12 mouse cellular contexts compared by ENCODE assay signal in the genomic region with DNA sequence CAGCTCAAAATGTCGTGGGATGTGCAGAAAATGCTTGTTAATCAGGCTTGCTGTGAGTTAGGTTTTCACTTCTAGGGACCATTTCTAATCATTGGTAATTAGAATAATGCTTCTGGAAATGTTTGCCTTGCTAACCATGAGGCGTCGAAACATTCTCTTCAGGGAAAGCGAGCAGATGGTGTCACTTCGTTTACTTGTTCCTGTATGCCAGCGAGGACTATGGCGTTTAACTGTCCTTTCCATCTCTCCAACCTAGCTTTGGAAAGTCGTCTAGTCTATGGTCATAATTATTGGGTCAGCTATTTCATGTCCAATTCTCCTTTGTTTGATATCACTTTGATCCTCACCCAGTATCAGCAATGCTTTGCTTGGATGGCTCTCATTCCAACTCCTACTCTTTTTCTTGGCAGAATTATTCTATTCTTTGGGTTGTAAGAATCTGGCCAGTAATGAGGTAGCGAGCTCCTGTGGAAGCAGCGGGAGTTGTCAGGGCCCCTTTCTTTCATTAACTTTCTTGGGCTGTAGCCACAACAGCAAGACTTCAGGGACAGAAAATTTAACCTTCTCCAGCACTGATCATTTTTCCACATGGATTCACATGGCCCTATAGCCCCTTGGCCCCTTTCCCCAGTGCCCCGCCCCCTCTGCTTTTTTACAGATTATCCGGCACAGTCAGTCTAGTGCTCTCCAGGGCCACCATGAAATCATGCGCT.
A peak's percentile ranks its signal among the peaks of the same experiment; 100 is the strongest.
DNase-seq lines count a peak whose midpoint lies in the region; ATAC-seq and TF ChIP-seq lines count a peak whose summit lies in the region.
"Had no signal": no experiment of that assay in that cellular context is flagged by ENCODE, and none has a peak within 500 bp of the region (broad histone marks: within the 10 kb centered on the region; RNA-seq: fewer than 3 reads in every experiment).

No protein-coding gene starts in this region.

- no peak for ATAC-seq in lung, embryonic 14.5 days (ENCODE audit: insufficient read depth)
- 0 out of 2 replicates have a peak, but pooled peaks have one; percentile 35 for ATAC-seq in embryonic facial prominence, embryonic 12.5 days (ENCODE audit: insufficient number of reproducible peaks, insufficient read depth, low FRiP score, low TSS enrichment)
- ATAC-seq in hindbrain, embryonic 13.5 days (ENCODE audit: low FRiP score), result peak; percentile 72
- ATAC-seq in midbrain, postnatal 0 days (ENCODE audit: low FRiP score), result peak; percentile 68; the same call in 1 of the 2 replicates

- H3K4me2 ChIP-seq in lung, embryonic 14.5 days, result no peak overlapping the region
- H3K4me2 ChIP-seq in embryonic facial prominence, embryonic 12.5 days (replicated peaks), result no peak overlapping the region
- H3K4me2 ChIP-seq in hindbrain, embryonic 13.5 days, result no peak overlapping the region
- H3K4me2 ChIP-seq in midbrain, postnatal 0 days (ENCODE audit: low read depth, low read length, poor library complexity, severe bottlenecking), result no peak overlapping the region

- no peak for TF ChIP-seq POLR2A in lung, adult 2 months (IDR thresholded peaks at IDR 0.05; ENCODE audit: borderline replicate concordance, extremely low read depth, low read depth, low read length)

- no peak for TF ChIP-seq CTCF in lung, embryonic 14.5 days (IDR thresholded peaks at IDR 0.05; ENCODE audit: low read depth)
- no peak for TF ChIP-seq CTCF in midbrain, postnatal 0 days (IDR thresholded peaks at IDR 0.05)
- TF ChIP-seq CTCF in lung, adult 2 months (IDR thresholded peaks at IDR 0.05; ENCODE audit: insufficient read depth, low read length), result no peak

- H3K27ac ChIP-seq in lung, embryonic 14.5 days (ENCODE audit: low read depth), result no peak overlapping the region
- H3K27ac ChIP-seq in embryonic facial prominence, embryonic 12.5 days, result no peak overlapping the region
- no peak overlapping the region for H3K27ac ChIP-seq in hindbrain, embryonic 13.5 days
- H3K27ac ChIP-seq in midbrain, postnatal 0 days (ENCODE audit: low read depth, low read length), result no peak overlapping the region
- H3K27ac ChIP-seq: kidney, postnatal 0 days; liver, embryonic 14.5 days had no signal

- no peak overlapping the region for H3K9ac ChIP-seq in lung, embryonic 14.5 days
- H3K9ac ChIP-seq in embryonic facial prominence, embryonic 12.5 days, result no peak overlapping the region
- H3K9ac ChIP-seq in hindbrain, embryonic 13.5 days, result no peak overlapping the region
- H3K9ac ChIP-seq in midbrain, postnatal 0 days (replicated peaks; ENCODE audit: low read length, poor library complexity, severe bottlenecking), result no peak overlapping the region
- H3K9ac ChIP-seq: liver, embryonic 14.5 days had no signal

- DNase-seq in lung, embryonic 14.5 days, result peak; percentile 1
- DNase-seq in lung, adult 18-20 months, result no peak
- DNase-seq in midbrain, postnatal 0 days (ENCODE audit: low spot score), result peak; percentile 84
- DNase-seq in frontal cortex, adult 2 months (ENCODE audit: extremely low spot score in 1 of 2, low spot score in 1 of 2), result no peak
- DNase-seq in lung, adult 2 months, result no peak
- DNase-seq: heart, postnatal 4 days; layer of hippocampus, postnatal 36 days had no signal

- no peaks in the 10 kb centered on the region for H3K27me3 ChIP-seq in lung, embryonic 14.5 days (ENCODE audit: insufficient read depth, low read length)
- H3K27me3 ChIP-seq in embryonic facial prominence, embryonic 12.5 days, result no peaks in the 10 kb centered on the region
- no peaks in the 10 kb centered on the region for H3K27me3 ChIP-seq in hindbrain, embryonic 13.5 days
- no peaks in the 10 kb centered on the region for H3K27me3 ChIP-seq in midbrain, postnatal 0 days (ENCODE audit: insufficient read depth, low read length)

- 70% methylated on average over 13 of the region's 13 CpGs for WGBS in lung, embryonic 14.5 days
- WGBS in embryonic facial prominence, embryonic 12.5 days, result 74% methylated on average over 13 of the region's 13 CpGs
- WGBS in hindbrain, embryonic 13.5 days, result 58% methylated on average over 13 of the region's 13 CpGs
- 56% methylated on average over 13 of the region's 13 CpGs for WGBS in midbrain, postnatal 0 days
- 70% methylated on average over 13 of the region's 13 CpGs for WGBS in lung, adult 2 months

- H3K4me3 ChIP-seq in lung, embryonic 14.5 days (ENCODE audit: low read depth, low read length), result no peak overlapping the region
- H3K4me3 ChIP-seq in embryonic facial prominence, embryonic 12.5 days, result no peak overlapping the region
- H3K4me3 ChIP-seq in hindbrain, embryonic 13.5 days, result no peak overlapping the region
- no peak overlapping the region for H3K4me3 ChIP-seq in midbrain, postnatal 0 days (ENCODE audit: low read depth, low read length)
- H3K4me3 ChIP-seq in lung, adult 2 months (replicated peaks; ENCODE audit: extremely low read depth, low read depth, low read length), result no peak overlapping the region
- H3K4me3 ChIP-seq: erythroblast, embryonic 14.5 days had no signal

- no peaks in the 10 kb centered on the region for H3K9me3 ChIP-seq in lung, embryonic 14.5 days (ENCODE audit: low read depth, low read length)
- no peaks in the 10 kb centered on the region for H3K9me3 ChIP-seq in embryonic facial prominence, embryonic 12.5 days
- no peaks in the 10 kb centered on the region for H3K9me3 ChIP-seq in hindbrain, embryonic 13.5 days
- no peaks in the 10 kb centered on the region for H3K9me3 ChIP-seq in midbrain, postnatal 0 days (ENCODE audit: low read length)

- H3K4me1 ChIP-seq in lung, embryonic 14.5 days (ENCODE audit: insufficient read depth), result no peaks in the 10 kb centered on the region
- H3K4me1 ChIP-seq in embryonic facial prominence, embryonic 12.5 days, result no peaks in the 10 kb centered on the region
- H3K4me1 ChIP-seq in hindbrain, embryonic 13.5 days (replicated peaks), result no peaks in the 10 kb centered on the region
- H3K4me1 ChIP-seq in midbrain, postnatal 0 days (ENCODE audit: insufficient read depth, low read length), result no peaks in the 10 kb centered on the region
- no peaks in the 10 kb centered on the region for H3K4me1 ChIP-seq in lung, adult 2 months (ENCODE audit: control insufficient read depth, insufficient read depth, low read length)

- H3K36me3 ChIP-seq in lung, embryonic 14.5 days (ENCODE audit: insufficient read depth), result no peaks in the 10 kb centered on the region
- no peaks in the 10 kb centered on the region for H3K36me3 ChIP-seq in embryonic facial prominence, embryonic 12.5 days
- H3K36me3 ChIP-seq in hindbrain, embryonic 13.5 days, result no peaks in the 10 kb centered on the region
- H3K36me3 ChIP-seq in midbrain, postnatal 0 days (ENCODE audit: insufficient read depth, low read length), result no peaks in the 10 kb centered on the region

Comparison
In these comparisons a context has a peak if more than half of its experiments do, and no peak if none do; other contexts are left out.
1. DNase-seq: peak in lung, embryonic 14.5 days (single experiment) and midbrain, postnatal 0 days (single experiment); none in lung, adult 18-20 months (0 of 2), frontal cortex, adult 2 months (0 of 2) and lung, adult 2 months (single experiment).